Mouse (Mus musculus) lung, embryonic 14.5 days (tissue): ENCODE measurements around the gene 2300003K06Rik. TPM values are rescaled to one million over a fixed set of nuclear protein-coding genes. Genes with fewer than 3 reads are reported as not detected.
"Not testable (repeated sequence)": the region's sequence is repeated elsewhere in the genome, so short reads cannot be mapped to it uniquely, and the experiment has no call there.

Experiments used
- ATAC-seq: fragments of 200-750 bp; cut with Nextera tagmentation; 2 replicates; pipeline ENCODE4 v1.8.0; 2017; ENCODE audit warnings: mild to moderate bottlenecking, moderate TSS enrichment, moderate library complexity; ENCODE audit not compliant: insufficient read depth
- DNase-seq: peaks from one replicate; pipeline ENCODE4 v3.0.0-alpha.2; 2015
- H3K27ac ChIP-seq: fragments of 300-500 bp; sonication (generic); 2 replicates; pipeline ENCODE4 v1.5.1; 2014; ENCODE audit warnings: low read depth, mild to moderate bottlenecking, moderate library complexity
- H3K27me3 ChIP-seq: fragments of 300-500 bp; sonication (generic); 2 replicates; pipeline ENCODE4 v1.6.1; 2014; ENCODE audit warnings: low read length, control low read depth; ENCODE audit not compliant: insufficient read depth
- H3K36me3 ChIP-seq: fragments of 300-500 bp; sonication (generic); 2 replicates; pipeline ENCODE4 v1.6.1; 2014; ENCODE audit warnings: control low read depth; ENCODE audit not compliant: insufficient read depth
- H3K4me1 ChIP-seq: fragments of 300-500 bp; sonication (generic); 2 replicates; pipeline ENCODE4 v1.6.1; 2014; ENCODE audit warnings: antibody characterized with exemption, control low read depth; ENCODE audit not compliant: insufficient read depth
- H3K4me2 ChIP-seq: fragments of 300-500 bp; sonication (generic); 2 replicates; pipeline ENCODE4 v1.6.1; 2014; ENCODE audit warnings: mild to moderate bottlenecking
- H3K4me3 ChIP-seq: fragments of 300-500 bp; sonication (generic); 2 replicates; pipeline ENCODE4 v1.5.1; 2014; ENCODE audit warnings: low read depth, low read length
- H3K9ac ChIP-seq: fragments of 300-500 bp; sonication (generic); 2 replicates; pipeline ENCODE4 v1.6.1; 2014
- H3K9me3 ChIP-seq: fragments of 300-500 bp; sonication (generic); 2 replicates; pipeline ENCODE4 v1.6.1; 2016; ENCODE audit warnings: low read depth, low read length, control low read depth
- CTCF ChIP-seq: IDR thresholded peaks from 2 replicates; pipeline ENCODE4 v1.5.1; 2016; ENCODE audit warnings: antibody characterized with exemption, low read depth
- WGBS: fragments of 180-500 bp; shearing (Covaris S2); extraction: QIAGEN DNeasy Blood & Tissue Kit; methylation state at CpG from one replicate; pipeline ENCODE4 v1.1.7; 2014; 5-methylcytosine and 5-hydroxymethylcytosine counted together
- polyA plus RNA-seq: library from polyadenylated mRNA; unstranded; fragments of >200 nt; fragmentation: Nextera tagmentation; extraction: Ambion mirVana; gene quantifications from 2 replicates; pipeline ENCODE4 v1.2.1, GENCODE M21; 2014

The 2300003K06Rik gene
- polyA plus RNA-seq, 1 experiment from 2014 or later, result not detected

DNA sequence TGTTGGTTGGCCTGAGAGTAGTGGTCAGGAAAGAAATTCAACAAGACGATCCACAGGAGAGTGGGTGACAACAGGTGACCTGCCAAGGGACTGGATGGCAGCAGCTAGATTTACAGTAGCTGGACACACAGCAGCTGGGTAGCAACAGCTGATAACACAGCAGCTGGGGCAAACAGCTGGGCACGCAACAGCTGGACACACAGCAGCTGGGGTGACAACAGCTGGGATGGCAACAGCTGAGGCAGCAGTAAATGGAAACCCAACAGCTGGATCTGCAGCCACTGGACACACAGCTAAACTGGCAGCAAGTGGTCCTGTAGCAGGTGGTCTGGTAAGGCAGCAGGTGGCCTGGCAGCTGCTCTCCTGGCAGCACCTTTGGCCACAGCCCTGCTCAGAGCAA lies 8.9 kb upstream of the 2300003K06Rik start:
- no peak for TF ChIP-seq CTCF
- H3K4me3 ChIP-seq, result no peak overlapping the region
- no peak for ATAC-seq

DNA sequence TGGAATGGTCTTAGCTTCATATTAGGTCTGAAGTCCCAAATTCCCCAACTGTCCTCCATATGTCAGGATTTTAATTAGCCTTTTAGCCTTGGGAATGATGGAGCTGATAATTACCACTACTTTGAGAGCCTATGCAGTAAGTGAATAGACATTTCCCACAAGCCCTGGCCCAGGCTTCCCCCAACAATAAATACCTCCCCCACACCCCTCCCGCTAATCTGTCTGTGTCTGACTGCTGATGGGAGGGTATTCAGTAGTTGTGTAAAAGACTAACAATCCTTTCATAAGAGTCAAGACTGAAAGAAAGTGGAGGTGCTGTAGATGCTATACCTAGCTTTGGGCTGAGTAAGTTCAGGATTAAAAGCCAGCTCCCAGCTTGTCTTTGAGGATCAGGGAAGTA lies 4.3 kb upstream of the 2300003K06Rik start:
- no peak overlapping the region for H3K4me3 ChIP-seq
- H3K27ac ChIP-seq, result no peak overlapping the region
- WGBS, result 91% methylated on average over 1 of the region's 1 CpGs
- H3K4me2 ChIP-seq, result no peak overlapping the region
- no peak for TF ChIP-seq CTCF
- no peaks in the 10 kb centered on the region for H3K4me1 ChIP-seq
- H3K27me3 ChIP-seq, result no peaks in the 10 kb centered on the region
- no peak for ATAC-seq
- no peak for DNase-seq
- no peaks in the 10 kb centered on the region for H3K36me3 ChIP-seq
- H3K9me3 ChIP-seq, result no peaks in the 10 kb centered on the region
- no peak overlapping the region for H3K9ac ChIP-seq

More for the DNA sequence above, 8.9 kb upstream of the 2300003K06Rik start:
- Histone ChIP-seq H3K27ac (no peak overlapping the region), H3K4me1 (no peaks in the 10 kb centered on the region), H3K4me2 (no peak overlapping the region), H3K9ac (no peak overlapping the region), H3K36me3 (no peaks in the 10 kb centered on the region), H3K9me3 (no peaks in the 10 kb centered on the region), H3K27me3 (no peaks in the 10 kb centered on the region)
- WGBS, result 83% methylated on average over 2 of the region's 2 CpGs
- no peak for DNase-seq

- H3K4me2 ChIP-seq, H3K4me3 ChIP-seq, H3K36me3 ChIP-seq, H3K27ac ChIP-seq, DNase-seq, H3K27me3 ChIP-seq, H3K4me1 ChIP-seq, ATAC-seq, H3K9ac ChIP-seq, H3K9me3 ChIP-seq: not testable (repeated sequence)
- WGBS, result 79% methylated on average over 2 of the region's 2 CpGs
Measured at GRCm38 (mm10) chr11:99815566-99815965, 22.3 kb downstream of the 2300003K06Rik start, which contains the start of gene Gm11564. TSS of gene Gm11564 (minus strand) at chr11:99815666.

GRCm38 (mm10) chr11:99809792-99810191 lies 28.1 kb downstream of the 2300003K06Rik start, which contains the start of gene Krtap4-13:
TSS of gene Krtap4-13 (minus strand) at chr11:99809892.
- not testable (repeated sequence) for H3K9me3 ChIP-seq, DNase-seq, H3K36me3 ChIP-seq, H3K27me3 ChIP-seq, H3K9ac ChIP-seq, ATAC-seq, H3K4me1 ChIP-seq, H3K4me2 ChIP-seq, H3K27ac ChIP-seq, H3K4me3 ChIP-seq

DNA sequence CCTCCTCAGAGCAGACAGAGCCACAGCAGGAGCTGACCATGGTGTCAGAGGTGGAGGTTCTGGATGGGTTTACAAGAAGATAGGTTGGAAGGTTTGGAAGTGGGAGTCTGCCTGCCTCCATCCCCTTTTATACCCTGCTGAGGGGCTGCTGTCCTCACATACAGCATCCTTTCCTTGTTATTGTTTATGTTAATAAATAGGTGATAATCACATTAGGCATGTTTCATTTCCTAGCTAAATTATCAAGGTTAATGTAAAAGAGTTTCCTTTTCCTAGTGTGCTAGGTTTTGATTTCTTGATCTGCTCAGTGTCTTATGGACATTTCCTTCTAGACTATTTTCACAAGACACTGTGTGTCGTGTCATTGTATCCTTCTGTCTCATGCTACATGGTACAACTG lies 33.5 kb downstream of the 2300003K06Rik start, which contains the start of gene Gm11554:
Gm11554 (minus strand) TSS at position 101 of the 400 bp plus-strand sequence.
- not testable (repeated sequence) for H3K9ac ChIP-seq, H3K36me3 ChIP-seq, ATAC-seq, H3K4me3 ChIP-seq, H3K4me1 ChIP-seq, H3K27me3 ChIP-seq, DNase-seq, H3K27ac ChIP-seq, H3K9me3 ChIP-seq, H3K4me2 ChIP-seq
- no CpG with 5 or more reads among the region's 1 CpGs for WGBS

DNA sequence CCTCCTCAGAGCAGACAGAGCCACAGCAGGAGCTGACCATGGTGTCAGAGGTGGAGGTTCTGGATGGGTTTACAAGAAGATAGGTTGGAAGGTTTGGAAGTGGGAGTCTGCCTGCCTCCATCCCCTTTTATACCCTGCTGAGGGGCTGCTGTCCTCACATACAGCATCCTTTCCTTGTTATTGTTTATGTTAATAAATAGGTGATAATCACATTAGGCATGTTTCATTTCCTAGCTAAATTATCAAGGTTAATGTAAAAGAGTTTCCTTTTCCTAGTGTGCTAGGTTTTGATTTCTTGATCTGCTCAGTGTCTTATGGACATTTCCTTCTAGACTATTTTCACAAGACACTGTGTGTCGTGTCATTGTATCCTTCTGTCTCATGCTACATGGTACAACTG lies 39.0 kb downstream of the 2300003K06Rik start, which contains the start of gene Gm11569:
Gm11569 (minus strand) TSS at position 101 of the 400 bp plus-strand sequence.
- no CpG with 5 or more reads among the region's 1 CpGs for WGBS
- H3K4me2 ChIP-seq, H3K27me3 ChIP-seq, H3K27ac ChIP-seq, H3K9ac ChIP-seq, DNase-seq, H3K4me3 ChIP-seq, ATAC-seq, H3K4me1 ChIP-seq, H3K36me3 ChIP-seq, H3K9me3 ChIP-seq: not testable (repeated sequence)

- Histone ChIP-seq H3K9ac (no peak within 1 kb of the TSS), H3K9me3 (no peaks in the 10 kb centered on the region), H3K36me3 (no peaks in the 10 kb centered on the region), H3K4me1 (no peaks in the 10 kb centered on the region), H3K27me3 (no peaks in the 10 kb centered on the region), H3K4me3 (no peak within 1 kb of the TSS), H3K4me2 (no peak within 1 kb of the TSS), H3K27ac (no peak within 1 kb of the TSS)
- TF ChIP-seq CTCF, result no peak
- DNase-seq (no peak), ATAC-seq (no peak)
- WGBS, result 78% methylated on average over 2 of the region's 2 CpGs
Measured at GRCm38 (mm10) chr11:99793367-99793766, 44.5 kb downstream of the 2300003K06Rik start, which contains the start of gene Gm11596. TSS of gene Gm11596 (minus strand) at chr11:99793467.

Other genes with a start within 250 kb of the 2300003K06Rik start
- not detected in 2 replicates for gene Krtap1-3, start 246.7 kb downstream of the 2300003K06Rik start, polyA plus RNA-seq
- not detected in 2 replicates for gene Krtap9-3, start 240.0 kb downstream of the 2300003K06Rik start, polyA plus RNA-seq
- not detected in 2 replicates for gene Gm11938, start 234.8 kb downstream of the 2300003K06Rik start, polyA plus RNA-seq
- gene Gm11937, start 227.9 kb downstream of the 2300003K06Rik start, polyA plus RNA-seq, result not detected in 2 replicates
- not detected in 2 replicates for gene Krtap2-4, start 223.2 kb downstream of the 2300003K06Rik start, polyA plus RNA-seq
- gene Gm11562, start 217.6 kb downstream of the 2300003K06Rik start, polyA plus RNA-seq, result not detected in 2 replicates
- gene Krtap4-1, start 209.8 kb downstream of the 2300003K06Rik start, polyA plus RNA-seq, result not detected in 2 replicates
- gene Krtap4-2, start 203.0 kb downstream of the 2300003K06Rik start, polyA plus RNA-seq, result not detected in 2 replicates
- gene Krtap4-7, start 194.0 kb downstream of the 2300003K06Rik start, polyA plus RNA-seq, result not detected in 2 replicates
- gene Gm11555, start 187.8 kb downstream of the 2300003K06Rik start, polyA plus RNA-seq, result not detected in 2 replicates
- gene Gm11563, start 179.1 kb downstream of the 2300003K06Rik start, polyA plus RNA-seq, result not detected in 2 replicates
- not detected in 2 replicates for gene Krtap4-6, start 172.1 kb downstream of the 2300003K06Rik start, polyA plus RNA-seq
- not detected in 2 replicates for gene Gm14190, start 147.3 kb downstream of the 2300003K06Rik start, polyA plus RNA-seq
- not detected in 2 replicates for gene Gm14180, start 103.8 kb downstream of the 2300003K06Rik start, polyA plus RNA-seq
- gene Gm11595, start 65.2 kb downstream of the 2300003K06Rik start, polyA plus RNA-seq, result not detected in 2 replicates
- gene Krtap4-8, start 57.4 kb downstream of the 2300003K06Rik start, polyA plus RNA-seq, result not detected in 2 replicates
- gene Krtap4-9, start 52.9 kb downstream of the 2300003K06Rik start, polyA plus RNA-seq, result not detected in 2 replicates
- gene Gm11596, start 44.6 kb downstream of the 2300003K06Rik start, polyA plus RNA-seq, result not detected in 2 replicates
- gene Gm11569, start 39.1 kb downstream of the 2300003K06Rik start, polyA plus RNA-seq, result not detected in 2 replicates
- gene Gm11554, start 33.6 kb downstream of the 2300003K06Rik start, polyA plus RNA-seq, result not detected in 2 replicates
- not detected in 2 replicates for gene Krtap4-13, start 28.2 kb downstream of the 2300003K06Rik start, polyA plus RNA-seq
- not detected in 2 replicates for gene Gm11564, start 22.4 kb downstream of the 2300003K06Rik start, polyA plus RNA-seq
- gene Krtap4-16, start 13.5 kb upstream of the 2300003K06Rik start, polyA plus RNA-seq, result not detected in 2 replicates
- not detected in 2 replicates for gene Gm11568, start 19.9 kb upstream of the 2300003K06Rik start, polyA plus RNA-seq
- not detected in 2 replicates for gene Gm11559, start 26.4 kb upstream of the 2300003K06Rik start, polyA plus RNA-seq
- not detected in 2 replicates for gene Krtap9-1, start 35.3 kb upstream of the 2300003K06Rik start, polyA plus RNA-seq
- gene Gm11567, start 41.1 kb upstream of the 2300003K06Rik start, polyA plus RNA-seq, result not detected in 2 replicates
- gene Krtap31-1, start 69.9 kb upstream of the 2300003K06Rik start, polyA plus RNA-seq, result not detected in 2 replicates
- not detected in 2 replicates for gene Gm11565, start 76.7 kb upstream of the 2300003K06Rik start, polyA plus RNA-seq
- gene Krtap31-2, start 98.2 kb upstream of the 2300003K06Rik start, polyA plus RNA-seq, result not detected in 2 replicates
- not detected in 2 replicates for gene Krtap9-5, start 110.4 kb upstream of the 2300003K06Rik start, polyA plus RNA-seq
- not detected in 2 replicates for gene Krtap29-1, start 141.0 kb upstream of the 2300003K06Rik start, polyA plus RNA-seq
- not detected in 2 replicates for gene Krtap16-1, start 148.5 kb upstream of the 2300003K06Rik start, polyA plus RNA-seq
- 0.75 and 0.87 TPM in 2 replicates for gene Krtap17-1, start 155.9 kb upstream of the 2300003K06Rik start, polyA plus RNA-seq
- not detected in 2 replicates for gene Krt33a, start 178.1 kb upstream of the 2300003K06Rik start, polyA plus RNA-seq
- not detected in 2 replicates for gene Krt33b, start 191.8 kb upstream of the 2300003K06Rik start, polyA plus RNA-seq
- not detected in 2 replicates for gene Krt34, start 203.5 kb upstream of the 2300003K06Rik start, polyA plus RNA-seq
- not detected in 2 replicates for gene Krt31, start 212.5 kb upstream of the 2300003K06Rik start, polyA plus RNA-seq